Mouse (Mus musculus) hindbrain, embryonic 11.5 days (tissue): Measurements from ENCODE around the gene Clmn. TPM values are rescaled to one million over a fixed set of nuclear protein-coding genes. Genes with fewer than 3 reads are reported as not detected.
"Not testable (repeated sequence)": the region's sequence is repeated elsewhere in the genome, so short reads cannot be mapped to it uniquely, and the experiment has no call there.

Experiments used
- ATAC-seq: fragments of 200-750 bp; cut with Nextera tagmentation; 2 replicates; pipeline ENCODE4 v1.8.0; 2017; ENCODE audit warnings: mild to moderate bottlenecking, moderate TSS enrichment, moderate library complexity; ENCODE audit not compliant: low FRiP score
- DNase-seq: peaks from one replicate; pipeline ENCODE4 v3.0.0-alpha.2; 2015; ENCODE audit warnings: low spot score
- H3K27ac ChIP-seq: fragments of 300-500 bp; sonication (generic); 2 replicates; pipeline ENCODE4 v1.5.1; 2014; ENCODE audit warnings: mild to moderate bottlenecking, low read depth, low read length
- H3K27me3 ChIP-seq: fragments of 300-500 bp; sonication (generic); 2 replicates; pipeline ENCODE4 v1.6.1; 2014; ENCODE audit warnings: mild to moderate bottlenecking, low read length, moderate library complexity, mixed read lengths; ENCODE audit not compliant: control insufficient read depth, insufficient read depth
- H3K36me3 ChIP-seq: fragments of 300-500 bp; sonication (generic); 2 replicates; pipeline ENCODE4 v1.6.1; 2014; ENCODE audit warnings: mild to moderate bottlenecking, low read length, moderate library complexity, mixed read lengths; ENCODE audit not compliant: control insufficient read depth, insufficient read depth
- H3K4me1 ChIP-seq: fragments of 300-500 bp; sonication (generic); replicated peaks from 2 replicates; pipeline ENCODE4 v1.6.1; 2014; ENCODE audit warnings: low read length, mixed read lengths; ENCODE audit not compliant: control insufficient read depth, insufficient read depth
- H3K4me2 ChIP-seq: fragments of 300-500 bp; sonication (generic); replicated peaks from 2 replicates; pipeline ENCODE4 v1.6.1; 2014; ENCODE audit warnings: mild to moderate bottlenecking, low read depth, low read length
- H3K4me3 ChIP-seq: fragments of 300-500 bp; sonication (generic); 2 replicates; pipeline ENCODE4 v1.5.1; 2014; ENCODE audit warnings: low read depth, low read length
- H3K9ac ChIP-seq: fragments of 300-500 bp; sonication (generic); 2 replicates; pipeline ENCODE4 v1.6.1; 2014; ENCODE audit warnings: low read depth, low read length
- H3K9me3 ChIP-seq: fragments of 300-500 bp; sonication (generic); 2 replicates; pipeline ENCODE4 v1.6.1; 2016; ENCODE audit warnings: low read length; ENCODE audit not compliant: control insufficient read depth
- WGBS: fragments of 180-500 bp; shearing (Covaris S2); extraction: QIAGEN DNeasy Blood & Tissue Kit; methylation state at CpG from one replicate; pipeline ENCODE4 v1.1.7; 2014; 5-methylcytosine and 5-hydroxymethylcytosine counted together
- polyA plus RNA-seq: library from polyadenylated mRNA; unstranded; fragments of >200 nt; fragmentation: Nextera tagmentation; extraction: Ambion mirVana; gene quantifications from 2 replicates; pipeline ENCODE4 v1.2.1, GENCODE M21; 2014

The Clmn gene
- polyA plus RNA-seq, 1 experiment from 2014 or later: 4.3 TPM

GRCm38 (mm10) chr12:104742247-104742646, 122.6 kb downstream of the Clmn start:
- no peak for ATAC-seq
- no peaks in the 10 kb centered on the region for H3K36me3 ChIP-seq
- H3K4me1 ChIP-seq: no peaks in the 10 kb centered on the region; the same call in 1 of the 2 replicates

GRCm38 (mm10) chr12:104740841-104741787, 123.8 kb downstream of the Clmn start:
- no peak overlapping the region for H3K4me2 ChIP-seq
- no peak overlapping the region for H3K4me3 ChIP-seq
- 80% methylated on average over 12 of the region's 12 CpGs for WGBS
- ATAC-seq (no peak), DNase-seq (no peak)
- no peak overlapping the region for H3K9ac ChIP-seq
- H3K27ac ChIP-seq: no peak overlapping the region
- H3K27me3 ChIP-seq: no peaks in the 10 kb centered on the region
- no peaks in the 10 kb centered on the region for H3K9me3 ChIP-seq
- H3K36me3 ChIP-seq: no peaks in the 10 kb centered on the region
- no peaks in the 10 kb centered on the region; the same call in 1 of the 2 replicates for H3K4me1 ChIP-seq

More at GRCm38 (mm10) chr12:104742247-104742646, 122.6 kb downstream of the Clmn start:
- 84% methylated on average over 6 of the region's 6 CpGs for WGBS
- no peak overlapping the region for H3K27ac ChIP-seq
- no peak overlapping the region for H3K4me3 ChIP-seq
- H3K9ac ChIP-seq: no peak overlapping the region
- no peak overlapping the region for H3K4me2 ChIP-seq
- H3K27me3 ChIP-seq: no peaks in the 10 kb centered on the region
- H3K9me3 ChIP-seq: no peaks in the 10 kb centered on the region
- no peak for DNase-seq

- Histone ChIP-seq H3K27ac (no peak overlapping the region), H3K9ac (no peak overlapping the region)
- WGBS: 62% methylated on average over 3 of the region's 3 CpGs
Measured at GRCm38 (mm10) chr12:104738931-104739330, 125.9 kb downstream of the Clmn start.

GRCm38 (mm10) chr12:104738446-104738845, 126.4 kb downstream of the Clmn start:
- H3K9ac ChIP-seq: no peak overlapping the region
- H3K4me3 ChIP-seq: no peak overlapping the region
- no peaks in the 10 kb centered on the region; the same call in 1 of the 2 replicates for H3K4me1 ChIP-seq
- WGBS: 65% methylated on average over 9 of the region's 9 CpGs
- no peak overlapping the region for H3K27ac ChIP-seq
- no peak for ATAC-seq
- no peak for DNase-seq
- H3K9me3 ChIP-seq: no peaks in the 10 kb centered on the region
- no peaks in the 10 kb centered on the region for H3K27me3 ChIP-seq
- no peaks in the 10 kb centered on the region for H3K36me3 ChIP-seq
- H3K4me2 ChIP-seq: no peak overlapping the region

More at GRCm38 (mm10) chr12:104738931-104739330, 125.9 kb downstream of the Clmn start:
- Histone ChIP-seq H3K4me2 (no peak overlapping the region), H3K4me1 (no peaks in the 10 kb centered on the region; the same call in 1 of the 2 replicates), H3K9me3 (no peaks in the 10 kb centered on the region), H3K4me3 (no peak overlapping the region), H3K27me3 (no peaks in the 10 kb centered on the region), H3K36me3 (no peaks in the 10 kb centered on the region)
- DNase-seq: no peak
- no peak for ATAC-seq

GRCm38 (mm10) chr12:104737666-104738065, 127.2 kb downstream of the Clmn start:
- H3K4me2 ChIP-seq: no peak overlapping the region
- H3K9ac ChIP-seq: no peak overlapping the region
- no peaks in the 10 kb centered on the region for H3K9me3 ChIP-seq
- H3K4me1 ChIP-seq: peaks cover 3% of the 10 kb centered on the region
- WGBS: 81% methylated on average over 10 of the region's 10 CpGs
- no peaks in the 10 kb centered on the region for H3K27me3 ChIP-seq
- DNase-seq: no peak
- H3K27ac ChIP-seq: no peak overlapping the region
- no peak overlapping the region for H3K4me3 ChIP-seq
- ATAC-seq: no peak
- H3K36me3 ChIP-seq: no peaks in the 10 kb centered on the region

- H3K9me3 ChIP-seq: no peaks in the 10 kb centered on the region
- peak; percentile 17 for DNase-seq
- H3K4me1 ChIP-seq: peaks cover 3% of the 10 kb centered on the region
- no peak overlapping the region for H3K4me2 ChIP-seq
- WGBS: 43% methylated on average over 3 of the region's 3 CpGs
- H3K27ac ChIP-seq: no peak overlapping the region
- H3K4me3 ChIP-seq: no peak overlapping the region
- H3K27me3 ChIP-seq: no peaks in the 10 kb centered on the region
- no peak overlapping the region for H3K9ac ChIP-seq
- ATAC-seq: peak; percentile 26; the same call in 1 of the 2 replicates
- H3K36me3 ChIP-seq: no peaks in the 10 kb centered on the region
Measured at GRCm38 (mm10) chr12:104735993-104736395, 128.9 kb downstream of the Clmn start.

GRCm38 (mm10) chr12:104733165-104733564, 131.7 kb downstream of the Clmn start:
- H3K4me1 ChIP-seq: peaks cover 3% of the 10 kb centered on the region
- ATAC-seq: no peak
- H3K27me3 ChIP-seq: no peaks in the 10 kb centered on the region
- no peaks in the 10 kb centered on the region for H3K9me3 ChIP-seq
- H3K4me3 ChIP-seq: no peak overlapping the region
- H3K27ac ChIP-seq: no peak overlapping the region
- no peak overlapping the region for H3K4me2 ChIP-seq
- no peak for DNase-seq
- no peak overlapping the region for H3K9ac ChIP-seq
- H3K36me3 ChIP-seq: no peaks in the 10 kb centered on the region

GRCm38 (mm10) chr12:104731782-104732181, 133.1 kb downstream of the Clmn start:
- WGBS: 37% methylated on average over 3 of the region's 3 CpGs
- H3K36me3 ChIP-seq: no peaks in the 10 kb centered on the region
- H3K4me3 ChIP-seq: no peak overlapping the region
- peaks cover 3% of the 10 kb centered on the region for H3K4me1 ChIP-seq
- peak; percentile 50 for DNase-seq
- H3K9me3 ChIP-seq: no peaks in the 10 kb centered on the region
- H3K4me2 ChIP-seq: no peak overlapping the region
- H3K27ac ChIP-seq: no peak overlapping the region
- no peak overlapping the region for H3K9ac ChIP-seq
- no peaks in the 10 kb centered on the region for H3K27me3 ChIP-seq
- ATAC-seq: peak; percentile 67

GRCm38 (mm10) chr12:104726436-104726835, 138.4 kb downstream of the Clmn start:
- H3K27ac ChIP-seq, H3K4me2 ChIP-seq, DNase-seq, H3K27me3 ChIP-seq, H3K4me1 ChIP-seq, ATAC-seq, H3K9me3 ChIP-seq, H3K36me3 ChIP-seq, H3K9ac ChIP-seq, H3K4me3 ChIP-seq: not testable (repeated sequence)
- WGBS: 82% methylated on average over 2 of the region's 2 CpGs
